Mouse (Mus musculus) intestine, embryonic 16.5 days (tissue): ENCODE measurements around the gene Mcfd2. TPM values are rescaled to one million over a fixed set of nuclear protein-coding genes. Genes with fewer than 3 reads are reported as not detected.
A peak's percentile ranks its signal among the peaks of the same experiment; 100 is the strongest.
"Not testable (repeated sequence)": the region's sequence is repeated elsewhere in the genome, so short reads cannot be mapped to it uniquely, and the experiment has no call there.

Experiments
- ATAC-seq: fragments of 200-750 bp; cut with Nextera tagmentation; 2 replicates; pipeline ENCODE4 v1.8.0; 2017; ENCODE audit warnings: moderate TSS enrichment, moderate library complexity
- H3K27ac ChIP-seq: fragments of 300-500 bp; sonication (generic); 2 replicates; pipeline ENCODE4 v1.5.1; 2014; ENCODE audit warnings: mild to moderate bottlenecking, low read length
- H3K27me3 ChIP-seq: fragments of 300-500 bp; sonication (generic); replicated peaks from 2 replicates; pipeline ENCODE4 v1.6.1; 2014; ENCODE audit warnings: low read length, control low read depth, mixed read lengths; ENCODE audit not compliant: control insufficient read depth, insufficient read depth
- H3K36me3 ChIP-seq: fragments of 300-500 bp; sonication (generic); 2 replicates; pipeline ENCODE4 v1.6.1; 2014; ENCODE audit warnings: low read length, control low read depth; ENCODE audit not compliant: control insufficient read depth, insufficient read depth
- H3K4me1 ChIP-seq: fragments of 300-500 bp; sonication (generic); 2 replicates; pipeline ENCODE4 v1.6.1; 2014; ENCODE audit warnings: low read length, control low read depth, mixed read lengths; ENCODE audit not compliant: control insufficient read depth, insufficient read depth
- H3K4me2 ChIP-seq: fragments of 300-500 bp; sonication (generic); 2 replicates; pipeline ENCODE4 v1.6.1; 2014; ENCODE audit warnings: low read depth, low read length, control low read depth
- H3K4me3 ChIP-seq: fragments of 300-500 bp; sonication (generic); 2 replicates; pipeline ENCODE4 v1.5.1; 2014; ENCODE audit warnings: mild to moderate bottlenecking, low read length
- H3K9ac ChIP-seq: fragments of 300-500 bp; sonication (generic); 2 replicates; pipeline ENCODE4 v1.6.1; 2014; ENCODE audit warnings: low read depth, low read length
- H3K9me3 ChIP-seq: fragments of 300-500 bp; sonication (generic); 2 replicates; pipeline ENCODE4 v1.6.1; 2016; ENCODE audit warnings: low read length, control low read depth; ENCODE audit not compliant: control insufficient read depth
- WGBS: fragments of 180-500 bp; shearing (Covaris S2); extraction: QIAGEN DNeasy Blood & Tissue Kit; methylation state at CpG from one replicate; pipeline ENCODE4 v1.1.7; 2014; 5-methylcytosine and 5-hydroxymethylcytosine counted together
- polyA plus RNA-seq: library from polyadenylated mRNA; unstranded; fragments of >200 nt; fragmentation: Nextera tagmentation; extraction: Ambion mirVana; gene quantifications from 2 replicates; pipeline ENCODE4 v1.2.1, GENCODE M21; 2015

The Mcfd2 gene
- polyA plus RNA-seq, 1 experiment from 2014 or later, result 150 TPM

DNA sequence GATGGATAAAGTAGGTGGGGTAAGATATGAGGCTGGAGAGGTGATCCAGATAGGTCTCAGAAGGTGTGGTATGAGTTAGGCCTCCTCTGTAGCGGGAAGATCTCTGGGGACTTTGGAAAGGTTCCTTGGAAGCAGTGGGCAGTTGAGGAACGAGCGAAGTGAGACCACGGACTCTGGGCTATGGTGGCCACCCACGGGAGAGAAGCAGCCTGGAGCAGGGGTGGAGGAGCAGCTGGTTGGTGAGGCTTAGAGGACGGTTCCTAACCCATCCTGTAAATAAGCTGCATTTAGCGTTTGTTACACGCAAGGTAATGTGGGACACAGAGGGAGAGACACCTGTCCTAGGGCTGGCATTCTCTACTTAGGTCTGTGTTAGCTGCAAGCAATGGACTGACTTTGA is 39.3 kb upstream of the Mcfd2 start:
- Histone ChIP-seq H3K4me1 (peaks cover 10% of the 10 kb centered on the region), H3K27ac (peak overlapping the region; percentile 8; the same call in 1 of the 2 replicates), H3K27me3 (no peaks in the 10 kb centered on the region), H3K4me2 (no peak overlapping the region), H3K9me3 (no peaks in the 10 kb centered on the region), H3K4me3 (no peak overlapping the region), H3K36me3 (0 out of 2 replicates have a peak, but pooled peaks cover 3% of the 10 kb centered on the region), H3K9ac (no peak overlapping the region)
- ATAC-seq, result no peak
- WGBS, result 89% methylated on average over 8 of the region's 8 CpGs

DNA sequence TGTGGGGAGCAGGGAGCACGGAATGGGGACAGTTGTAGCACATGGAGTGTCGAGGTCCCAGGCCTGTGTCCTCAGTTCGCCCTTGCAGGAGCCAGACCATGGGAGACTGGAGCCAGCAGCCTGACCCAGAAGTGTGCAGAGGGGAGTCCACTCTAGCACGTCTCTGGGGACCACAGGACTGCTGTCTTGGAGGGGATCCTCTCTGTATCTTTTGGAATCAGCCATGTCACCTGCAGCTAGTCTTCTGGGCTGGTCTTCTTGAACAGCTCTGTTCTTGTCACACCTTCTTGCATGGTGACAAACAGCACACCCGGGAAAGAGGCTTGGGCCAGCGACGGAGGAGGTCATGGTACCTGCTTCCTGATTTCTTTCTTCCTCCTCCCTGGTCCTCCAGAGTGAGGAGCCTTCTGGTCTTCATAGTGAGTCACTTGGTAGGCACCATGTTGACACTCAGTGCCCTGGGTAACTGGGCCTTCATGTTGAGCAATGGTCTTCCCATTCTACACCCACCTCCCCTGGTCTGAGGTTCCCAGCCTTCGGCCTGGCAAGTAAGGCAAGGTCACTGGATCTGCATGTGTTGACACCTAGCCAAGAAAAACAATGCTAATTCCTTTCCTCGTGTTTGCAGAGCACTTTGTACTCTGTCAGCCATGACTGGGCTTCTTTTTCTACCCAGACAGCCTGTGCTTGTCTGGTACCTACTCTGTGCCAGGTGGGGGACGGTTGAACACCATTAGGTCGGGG is 38.6 kb upstream of the Mcfd2 start:
- Histone ChIP-seq H3K9ac (no peak overlapping the region), H3K36me3 (0 out of 2 replicates have a peak, but pooled peaks cover 2% of the 10 kb centered on the region), H3K27me3 (no peaks in the 10 kb centered on the region), H3K9me3 (no peaks in the 10 kb centered on the region), H3K4me1 (peaks cover 12% of the 10 kb centered on the region), H3K27ac (peak overlapping the region; percentile 8; the same call in 1 of the 2 replicates), H3K4me2 (no peak overlapping the region), H3K4me3 (no peak overlapping the region)
- no peak for ATAC-seq
- 82% methylated on average over 11 of the region's 11 CpGs for WGBS

GRCm38 (mm10) chr17:87302014-87302794 is 36.5 kb upstream of the Mcfd2 start:
- peak overlapping the region; percentile 50 for H3K9ac ChIP-seq
- ATAC-seq, result peak; percentile 46

DNA sequence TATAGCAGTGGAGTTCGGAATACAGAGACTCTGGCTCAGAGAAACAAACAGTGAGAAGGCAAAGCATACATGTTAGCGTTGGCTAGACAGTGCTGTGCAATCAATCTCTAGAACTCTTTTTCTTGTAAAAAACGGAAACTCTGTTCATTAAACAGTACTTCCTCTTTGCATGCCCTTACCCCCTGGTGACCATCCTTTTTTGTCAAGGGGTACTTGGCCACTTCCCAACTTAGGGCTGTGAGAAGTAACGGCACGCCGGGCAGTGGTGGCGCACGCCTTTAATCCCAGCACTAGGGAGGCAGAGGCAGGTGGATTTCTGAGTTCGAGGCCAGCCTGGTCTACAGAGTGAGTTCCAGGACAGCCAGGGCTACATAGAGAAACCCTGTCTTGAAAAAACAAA is 35.9 kb upstream of the Mcfd2 start:
- H3K27ac ChIP-seq, ATAC-seq, H3K9me3 ChIP-seq, H3K36me3 ChIP-seq, H3K4me2 ChIP-seq, H3K9ac ChIP-seq, H3K27me3 ChIP-seq, H3K4me3 ChIP-seq: not testable (repeated sequence)
- peaks cover 25% of the 10 kb centered on the region for H3K4me1 ChIP-seq
- WGBS, result 82% methylated on average over 8 of the region's 9 CpGs

More at GRCm38 (mm10) chr17:87302014-87302794, 36.5 kb upstream of the Mcfd2 start:
- no peak overlapping the region for H3K4me3 ChIP-seq
- H3K27ac ChIP-seq, result peak overlapping the region; percentile 53
- H3K9me3 ChIP-seq, result no peaks in the 10 kb centered on the region
- H3K36me3 ChIP-seq, result no peaks in the 10 kb centered on the region
- peaks cover 25% of the 10 kb centered on the region for H3K4me1 ChIP-seq
- 49% methylated on average over 13 of the region's 13 CpGs for WGBS
- H3K27me3 ChIP-seq, result no peaks in the 10 kb centered on the region
- H3K4me2 ChIP-seq, result no peak overlapping the region

GRCm38 (mm10) chr17:87300340-87300739 is 34.6 kb upstream of the Mcfd2 start:
- Histone ChIP-seq H3K9ac (no peak overlapping the region), H3K27ac (no peak overlapping the region), H3K36me3 (0 out of 2 replicates have a peak, but pooled peaks cover 4% of the 10 kb centered on the region), H3K4me3 (no peak overlapping the region), H3K4me1 (peaks cover 28% of the 10 kb centered on the region), H3K9me3 (no peaks in the 10 kb centered on the region), H3K4me2 (no peak overlapping the region), H3K27me3 (no peaks in the 10 kb centered on the region)
- WGBS, result 77% methylated on average over 10 of the region's 10 CpGs
- no peak for ATAC-seq

- Histone ChIP-seq H3K4me1 (peaks cover 30% of the 10 kb centered on the region), H3K9me3 (no peaks in the 10 kb centered on the region; the same call in 1 of the 2 replicates), H3K9ac (peak overlapping the region; percentile 15), H3K4me2 (no peak overlapping the region), H3K27me3 (no peaks in the 10 kb centered on the region), H3K4me3 (no peak overlapping the region), H3K27ac (peak overlapping the region; percentile 69), H3K36me3 (0 out of 2 replicates have a peak, but pooled peaks cover 14% of the 10 kb centered on the region)
- peak; percentile 81 for ATAC-seq
- WGBS, result 53% methylated on average over 6 of the region's 6 CpGs
Observed at GRCm38 (mm10) chr17:87298944-87299343, 33.2 kb upstream of the Mcfd2 start.

DNA sequence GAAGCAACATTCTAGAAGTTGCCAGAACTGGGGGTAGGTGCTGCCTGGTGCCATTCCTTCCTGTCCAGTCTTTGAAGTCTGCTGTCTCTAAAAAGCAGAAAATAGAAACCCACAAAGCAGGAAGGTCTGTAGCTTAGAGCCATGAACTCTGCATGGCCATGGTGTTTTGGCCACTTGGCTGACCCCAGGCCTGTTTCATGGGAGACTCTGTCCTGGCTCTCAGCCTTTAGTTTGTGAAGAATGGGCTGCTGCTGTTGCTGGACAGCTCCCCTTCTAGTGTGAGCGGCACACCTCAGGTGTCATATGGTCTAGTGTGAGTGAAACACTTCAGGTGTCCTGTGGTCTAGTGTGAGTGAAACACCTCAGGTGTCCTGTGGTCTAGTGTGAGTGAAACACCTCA is 31.0 kb upstream of the Mcfd2 start:
- Histone ChIP-seq H3K36me3 (peaks cover 21% of the 10 kb centered on the region; the same call in 1 of the 2 replicates), H3K4me1 (peaks cover 20% of the 10 kb centered on the region)
- not testable (repeated sequence) for H3K4me3 ChIP-seq, H3K4me2 ChIP-seq, H3K27ac ChIP-seq, H3K27me3 ChIP-seq, ATAC-seq, H3K9ac ChIP-seq, H3K9me3 ChIP-seq
- WGBS, result 71% methylated on average over 1 of the region's 1 CpGs

- Histone ChIP-seq H3K36me3 (peaks cover 21% of the 10 kb centered on the region; the same call in 1 of the 2 replicates), H3K4me1 (peaks cover 20% of the 10 kb centered on the region), H3K27ac (peak overlapping the region; percentile 65), H3K4me2 (no peak overlapping the region), H3K9me3 (no peaks in the 10 kb centered on the region; the same call in 1 of the 2 replicates), H3K9ac (no peak overlapping the region), H3K27me3 (no peaks in the 10 kb centered on the region), H3K4me3 (no peak overlapping the region)
- 68% methylated on average over 7 of the region's 7 CpGs for WGBS
- ATAC-seq, result peak; percentile 47
Observed at GRCm38 (mm10) chr17:87295738-87296137, 30.0 kb upstream of the Mcfd2 start.

DNA sequence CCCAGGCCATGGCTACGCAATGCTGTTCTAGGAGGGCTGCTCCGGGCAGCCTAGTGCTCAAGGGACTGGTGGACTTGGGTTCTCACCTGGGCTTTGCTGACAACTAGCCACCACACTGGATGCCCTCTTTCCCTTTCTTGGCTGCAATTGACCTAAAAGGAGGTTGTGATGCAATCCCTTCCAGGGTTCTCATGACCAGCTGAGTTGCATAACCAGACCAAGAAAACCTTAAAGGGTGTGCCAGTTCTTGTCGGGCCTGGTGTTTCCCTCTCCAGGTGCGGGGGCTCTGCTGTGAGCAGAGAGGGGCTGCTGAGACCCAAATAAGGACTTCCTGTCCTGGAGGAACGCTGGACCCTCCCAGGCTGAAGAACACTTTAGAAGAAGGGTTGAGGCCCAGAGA is 27.4 kb upstream of the Mcfd2 start:
- Histone ChIP-seq H3K9ac (no peak overlapping the region), H3K27me3 (no peaks in the 10 kb centered on the region), H3K4me2 (no peak overlapping the region), H3K4me3 (no peak overlapping the region), H3K4me1 (peaks cover 14% of the 10 kb centered on the region), H3K27ac (no peak overlapping the region), H3K36me3 (peaks cover 21% of the 10 kb centered on the region; the same call in 1 of the 2 replicates), H3K9me3 (no peaks in the 10 kb centered on the region; the same call in 1 of the 2 replicates)
- ATAC-seq, result no peak
- 73% methylated on average over 5 of the region's 5 CpGs for WGBS
